Mouse (Mus musculus) megakaryocyte, embryonic 14.5 days (primary cell): Measurements from ENCODE around the gene Kcnt2. TPM values are rescaled to one million over a fixed set of nuclear protein-coding genes. Genes with fewer than 3 reads are reported as not detected.

ENCODE experiments used
- H3K27me3 ChIP-seq: replicated peaks from 2 replicates; pipeline ENCODE3; 2012; ENCODE audit warnings: inconsistent platforms
- H3K36me3 ChIP-seq: replicated peaks from 2 replicates; pipeline ENCODE3; 2012; ENCODE audit warnings: low read length, inconsistent platforms, mixed read lengths
- H3K4me1 ChIP-seq: 2 replicates; pipeline ENCODE4 v1.6.1; 2012; ENCODE audit warnings: inconsistent platforms
- H3K4me3 ChIP-seq: replicated peaks from 2 replicates; pipeline ENCODE3; 2012; ENCODE audit warnings: moderate library complexity, mild to moderate bottlenecking, inconsistent platforms
- H3K9me3 ChIP-seq: 2 replicates; pipeline ENCODE4 v1.6.1; 2012; ENCODE audit warnings: inconsistent platforms
- FLI1 ChIP-seq: IDR thresholded peaks from 2 replicates; pipeline ENCODE4 v1.6.1; 2012; ENCODE audit warnings: low read length, inconsistent platforms, mixed read lengths
- GATA1 ChIP-seq: IDR thresholded peaks from 3 replicates; pipeline ENCODE4 v1.6.1; 2012; ENCODE audit warnings: mixed read lengths, low read length, inconsistent platforms, borderline replicate concordance
- polyA plus RNA-seq: library from polyadenylated mRNA; stranded (reverse); fragments of >175 nt; gene quantifications from 2 replicates; pipeline ENCODE4 v1.2.3, GENCODE M21; 2012; ENCODE audit warnings: low replicate concordance; ENCODE audit not compliant: insufficient read depth

Gene Kcnt2
- not detected in 2 replicates for polyA plus RNA-seq

GRCm38 (mm10) chr1:140245876-140246597 lies at the start of gene Kcnt2:
Gene Kcnt2, plus strand, starts transcription at chr1:140246158.
- TF ChIP-seq GATA1, result no peak
- no peak for TF ChIP-seq FLI1
- peak within 1 kb of the TSS; percentile 72 for H3K4me3 ChIP-seq

DNA sequence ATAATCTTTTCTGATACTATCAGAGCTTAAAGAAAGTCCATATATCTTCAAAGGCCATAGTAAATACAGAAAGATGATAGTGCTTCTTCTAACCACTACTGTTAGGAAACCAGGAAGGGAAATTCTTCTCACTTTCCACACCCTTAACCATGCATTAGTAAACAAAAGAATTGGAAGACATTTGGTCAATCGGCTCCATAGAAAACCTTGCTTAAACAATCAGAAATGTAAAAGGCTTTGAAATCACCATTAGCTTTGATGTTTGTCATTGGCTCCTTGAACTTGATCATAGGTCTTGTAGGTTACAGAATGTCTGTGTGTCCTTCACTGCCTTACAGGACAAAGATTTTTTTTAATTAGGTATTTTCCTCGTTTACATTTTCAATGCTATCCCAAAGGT lies 40.6 kb upstream of the Kcnt2 start:
- no peak overlapping the region for H3K4me3 ChIP-seq
- H3K4me1 ChIP-seq, result no peaks in the 10 kb centered on the region
- H3K9me3 ChIP-seq, result no peaks in the 10 kb centered on the region
- TF ChIP-seq FLI1, result no peak
- TF ChIP-seq GATA1, result no peak
- no peaks in the 10 kb centered on the region for H3K27me3 ChIP-seq
- H3K36me3 ChIP-seq, result no peaks in the 10 kb centered on the region

More at GRCm38 (mm10) chr1:140245876-140246597, at the start of gene Kcnt2:
- no peaks in the 10 kb centered on the region for H3K9me3 ChIP-seq
- no peaks in the 10 kb centered on the region for H3K36me3 ChIP-seq
- H3K4me1 ChIP-seq, result peaks cover 8% of the 10 kb centered on the region; the same call in 1 of the 2 replicates
- H3K27me3 ChIP-seq, result peaks cover 6% of the 10 kb centered on the region

- Histone ChIP-seq H3K9me3 (peaks cover 11% of the 10 kb centered on the region), H3K27me3 (no peaks in the 10 kb centered on the region), H3K4me3 (no peak overlapping the region), H3K4me1 (no peaks in the 10 kb centered on the region), H3K36me3 (no peaks in the 10 kb centered on the region)
- no peak for TF ChIP-seq GATA1
- no peak for TF ChIP-seq FLI1
Measured at GRCm38 (mm10) chr1:140225221-140225620, 20.7 kb upstream of the Kcnt2 start.

DNA sequence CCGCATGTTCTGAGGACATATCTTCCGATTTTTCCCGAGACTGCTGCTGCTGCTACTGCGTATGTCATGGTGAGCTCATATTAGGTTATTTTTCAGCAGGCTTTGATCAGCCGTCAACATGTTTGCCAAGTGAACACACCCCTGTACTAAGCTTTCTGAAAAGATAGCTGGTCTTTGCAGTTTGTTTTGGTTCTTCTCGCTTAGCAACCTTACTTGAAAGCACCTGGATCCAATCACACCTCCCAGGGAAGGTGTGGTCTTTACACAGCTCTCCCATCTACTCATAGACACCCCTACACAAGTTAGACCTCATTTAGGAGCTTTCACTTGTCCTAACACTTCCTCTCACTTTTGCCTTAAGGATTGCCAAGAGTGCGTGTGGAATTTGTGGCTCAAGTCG lies 19.3 kb upstream of the Kcnt2 start:
- H3K36me3 ChIP-seq, result no peaks in the 10 kb centered on the region
- H3K4me3 ChIP-seq, result no peak overlapping the region
- no peaks in the 10 kb centered on the region for H3K27me3 ChIP-seq
- H3K4me1 ChIP-seq, result no peaks in the 10 kb centered on the region
- TF ChIP-seq FLI1, result no peak
- no peak for TF ChIP-seq GATA1
- H3K9me3 ChIP-seq, result peaks cover 11% of the 10 kb centered on the region

- H3K36me3 ChIP-seq, result no peaks in the 10 kb centered on the region
- TF ChIP-seq GATA1 (no peak), FLI1 (no peak)
- peaks cover 6% of the 10 kb centered on the region for H3K27me3 ChIP-seq
- H3K4me1 ChIP-seq, result peaks cover 8% of the 10 kb centered on the region; the same call in 1 of the 2 replicates
- no peaks in the 10 kb centered on the region for H3K9me3 ChIP-seq
- H3K4me3 ChIP-seq, result peak overlapping the region; percentile 72
Measured at GRCm38 (mm10) chr1:140245465-140245864, 493 bp upstream of the Kcnt2 start.

DNA sequence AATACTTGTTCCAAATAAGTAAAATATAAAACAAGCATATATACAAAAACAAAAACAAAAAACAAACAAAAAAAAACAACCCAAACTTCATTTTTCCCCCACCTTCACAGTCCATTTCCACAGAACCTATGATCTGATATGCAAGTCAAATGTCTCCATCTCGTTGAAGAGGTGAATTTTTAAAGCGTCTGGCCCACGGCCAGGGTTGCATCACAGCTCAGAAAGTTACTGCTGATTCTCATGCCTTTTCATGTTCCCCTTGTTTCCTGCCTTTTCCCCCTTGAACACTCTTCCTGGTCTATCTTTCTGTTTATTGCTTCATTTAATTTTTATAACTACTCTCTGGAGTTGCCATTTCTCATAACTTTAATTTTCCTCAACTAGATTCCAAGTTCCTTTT lies 18.7 kb downstream of the Kcnt2 start:
- Histone ChIP-seq H3K9me3 (no peaks in the 10 kb centered on the region), H3K36me3 (no peaks in the 10 kb centered on the region), H3K27me3 (no peaks in the 10 kb centered on the region), H3K4me1 (no peaks in the 10 kb centered on the region), H3K4me3 (no peak overlapping the region)
- no peak for TF ChIP-seq GATA1
- no peak for TF ChIP-seq FLI1

DNA sequence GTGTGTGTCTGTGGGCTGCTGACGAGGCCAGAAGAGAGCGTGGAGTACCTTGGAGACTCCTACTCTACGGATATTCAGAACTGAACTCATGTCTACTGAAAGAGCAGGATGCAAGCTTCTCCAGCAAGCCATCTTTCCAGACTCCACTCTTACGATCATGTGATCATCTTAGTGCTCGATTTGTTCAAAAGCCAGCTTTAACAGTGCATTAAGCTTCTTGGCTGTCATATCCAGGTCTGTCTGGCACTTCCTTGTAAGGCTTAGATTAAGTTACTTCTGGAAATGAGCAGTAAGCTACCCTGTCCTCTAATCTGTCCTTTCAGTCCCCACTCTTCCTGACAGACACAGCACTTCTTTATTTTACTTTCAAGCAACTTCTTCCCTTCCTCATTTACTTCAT lies 20.1 kb downstream of the Kcnt2 start:
- Histone ChIP-seq H3K36me3 (no peaks in the 10 kb centered on the region), H3K4me1 (no peaks in the 10 kb centered on the region), H3K4me3 (no peak overlapping the region), H3K9me3 (no peaks in the 10 kb centered on the region), H3K27me3 (no peaks in the 10 kb centered on the region)
- TF ChIP-seq GATA1 (no peak), FLI1 (no peak)

DNA sequence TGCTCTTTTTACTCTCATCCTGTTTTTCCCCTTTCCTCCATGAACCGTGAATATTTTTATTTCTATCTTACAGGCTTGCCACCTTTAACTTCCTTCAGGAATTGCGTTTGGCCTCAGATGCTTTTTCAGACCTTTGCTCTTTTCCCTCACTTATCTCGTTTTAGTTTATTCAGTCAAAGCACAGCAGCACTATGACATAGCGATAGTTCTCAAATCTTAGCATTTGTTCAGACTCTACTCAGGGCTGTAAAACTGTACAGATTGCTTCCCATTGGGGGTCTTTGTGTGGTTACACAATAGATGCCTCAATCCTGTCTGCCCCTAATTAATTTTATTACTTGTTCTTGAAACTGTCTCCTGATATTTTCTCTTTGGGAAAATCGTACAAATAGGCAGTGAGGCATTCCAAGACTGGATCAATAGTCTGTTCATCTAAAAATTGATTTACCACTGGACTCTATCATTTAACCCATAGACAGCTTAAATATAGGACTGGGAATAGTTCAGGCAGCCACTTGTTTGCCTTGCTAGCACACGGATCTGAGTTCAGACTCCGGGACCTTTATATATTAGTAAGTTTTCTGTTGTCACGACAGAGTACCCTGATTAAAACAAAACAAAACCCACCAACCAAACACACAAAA lies 20.8 kb downstream of the Kcnt2 start:
- TF ChIP-seq FLI1, result no peak
- TF ChIP-seq GATA1, result no peak
- no peaks in the 10 kb centered on the region for H3K4me1 ChIP-seq
- H3K4me3 ChIP-seq, result no peak overlapping the region
- H3K9me3 ChIP-seq, result no peaks in the 10 kb centered on the region
- no peaks in the 10 kb centered on the region for H3K27me3 ChIP-seq
- H3K36me3 ChIP-seq, result no peaks in the 10 kb centered on the region

- no peaks in the 10 kb centered on the region for H3K36me3 ChIP-seq
- TF ChIP-seq FLI1 (no peak), GATA1 (no peak)
- H3K27me3 ChIP-seq, result no peaks in the 10 kb centered on the region
- H3K4me3 ChIP-seq, result no peak overlapping the region
- no peaks in the 10 kb centered on the region for H3K9me3 ChIP-seq
- H3K4me1 ChIP-seq, result no peaks in the 10 kb centered on the region
Measured at GRCm38 (mm10) chr1:140267288-140267687, 21.3 kb downstream of the Kcnt2 start.

DNA sequence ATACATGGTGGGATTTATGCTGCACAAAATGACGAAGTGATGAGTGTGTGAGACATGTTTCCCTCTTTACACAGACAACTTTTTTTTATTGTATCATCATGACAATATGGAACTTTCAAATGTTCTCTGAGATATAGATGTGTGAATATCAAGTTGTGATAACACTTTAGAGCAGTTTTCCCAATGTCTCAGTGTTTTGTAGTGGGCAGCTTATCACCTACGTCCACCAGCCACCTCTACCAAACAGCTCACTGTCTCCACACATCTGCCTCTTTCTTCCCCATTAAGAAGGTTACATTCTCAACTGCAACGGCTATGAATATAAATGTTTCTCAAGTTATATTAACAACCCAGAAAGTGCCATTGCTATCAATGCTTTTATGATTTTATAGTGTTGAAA lies 27.7 kb downstream of the Kcnt2 start:
- TF ChIP-seq GATA1 (no peak), FLI1 (no peak)
- H3K27me3 ChIP-seq, result no peaks in the 10 kb centered on the region
- no peaks in the 10 kb centered on the region for H3K36me3 ChIP-seq
- no peaks in the 10 kb centered on the region for H3K9me3 ChIP-seq
- no peak overlapping the region for H3K4me3 ChIP-seq
- H3K4me1 ChIP-seq, result no peaks in the 10 kb centered on the region
